Mouse (Mus musculus): ENCODE measurements at regions not wholly inside any gene's neighbourhood (a gene's known extent, or its start where the extent isn't known, plus 50 kb on each side); places are given as distances from the start of the nearest gene placed in this dataset.

DNA sequence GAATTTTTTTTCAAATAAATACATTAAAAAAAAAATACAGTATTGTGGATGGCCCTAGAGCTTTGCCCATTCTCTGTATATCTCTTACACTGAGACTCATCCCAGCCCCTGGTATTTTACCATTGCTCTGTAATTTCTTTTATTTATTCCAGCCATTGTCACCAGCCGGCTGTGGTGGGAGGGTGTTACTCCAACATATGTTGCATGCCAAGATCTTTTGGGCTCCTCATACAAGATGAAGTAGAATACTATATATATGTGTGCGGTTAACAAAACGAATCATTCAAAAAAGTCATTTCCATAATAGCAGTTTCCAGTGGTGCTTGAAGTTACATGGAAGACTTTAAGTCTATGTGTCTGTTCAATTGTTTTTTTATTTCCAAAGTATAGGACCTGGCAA lies 268.0 kb upstream of the Npvf start:
- no peak for DNase-seq (ENCODE audit: low spot score)

DNA sequence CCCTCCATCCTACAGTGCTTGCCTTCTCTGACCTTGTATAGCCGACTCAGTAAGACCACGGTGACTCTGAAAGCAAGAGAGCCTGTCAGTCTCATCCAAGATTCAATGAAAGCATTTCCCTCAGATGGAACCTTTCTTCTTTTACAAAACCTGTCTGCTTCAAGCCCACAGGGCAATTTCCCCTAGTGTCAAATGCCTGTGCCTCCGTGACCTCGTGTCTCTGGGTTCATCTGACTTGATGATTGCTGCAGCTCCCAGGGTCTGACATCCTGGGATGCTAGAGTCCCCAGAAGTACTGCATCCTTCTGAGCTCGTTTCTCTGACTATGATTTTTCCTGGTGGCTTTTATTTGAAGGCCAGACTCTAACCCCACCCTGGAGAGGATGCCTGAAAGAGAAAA lies 270.3 kb upstream of the Npvf start:
- DNase-seq (ENCODE audit: low spot score): no peak

DNA sequence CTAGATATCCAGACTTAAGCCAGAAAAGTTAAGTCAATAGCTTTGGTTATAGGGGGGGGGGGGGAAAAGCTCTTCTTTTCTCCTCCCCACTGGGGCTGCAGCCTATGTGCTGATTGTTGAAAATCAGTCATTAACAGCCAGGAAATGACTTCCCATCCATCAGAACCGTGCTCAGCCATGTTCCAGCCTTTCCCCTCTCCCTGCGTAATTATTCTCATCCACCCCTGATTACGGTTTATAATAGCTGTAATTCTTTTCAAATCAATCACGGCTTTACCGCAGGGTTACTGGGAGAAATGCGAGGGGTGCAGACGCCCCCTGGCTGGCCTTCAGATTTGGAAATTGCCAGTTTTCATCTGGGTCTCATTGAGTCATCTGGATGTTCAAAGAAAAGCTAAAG lies 270.8 kb upstream of the Npvf start:
- no peak for DNase-seq (ENCODE audit: low spot score)

DNA sequence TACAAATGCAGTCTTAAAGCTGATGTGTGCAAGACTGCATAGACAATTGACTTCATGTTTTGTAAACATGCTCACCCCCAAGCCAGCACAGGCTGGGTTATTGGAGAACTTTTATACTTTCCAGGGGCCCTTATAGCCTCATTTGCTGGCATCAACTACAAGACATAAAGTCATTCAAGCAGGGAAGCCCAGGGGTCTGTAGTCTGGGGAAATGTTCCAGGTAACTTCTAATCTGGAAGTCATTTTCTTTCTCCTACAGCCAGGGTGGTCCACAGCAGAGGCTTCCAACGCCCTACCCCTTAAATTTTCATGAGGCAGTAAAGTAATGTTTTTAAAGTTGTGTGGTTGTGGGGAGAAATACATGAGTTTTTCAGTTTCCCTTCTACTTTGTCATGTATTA lies 272.1 kb upstream of the Npvf start:
- no peak for DNase-seq (ENCODE audit: low spot score)

DNA sequence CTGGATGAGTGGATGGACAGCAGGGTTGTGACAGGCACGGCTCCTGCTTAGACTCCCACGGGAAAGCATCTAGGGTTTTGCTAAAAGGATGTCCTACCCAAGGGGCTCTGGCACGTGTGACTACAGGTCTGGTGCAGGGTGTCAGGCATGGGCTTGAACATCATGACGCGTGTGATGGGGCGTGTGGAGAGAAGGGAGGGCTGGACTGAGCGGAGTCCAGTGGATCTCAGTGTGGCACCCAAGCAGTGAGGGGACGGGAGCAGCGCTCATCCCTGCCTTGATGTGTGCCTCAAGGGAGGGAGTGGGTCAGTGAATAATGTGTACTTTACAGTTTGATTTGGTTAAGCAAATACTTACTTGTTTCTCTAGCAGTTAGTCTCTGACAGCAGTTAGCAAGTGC lies 275.3 kb upstream of the Npvf start:
- no peak for DNase-seq (ENCODE audit: low spot score)

DNA sequence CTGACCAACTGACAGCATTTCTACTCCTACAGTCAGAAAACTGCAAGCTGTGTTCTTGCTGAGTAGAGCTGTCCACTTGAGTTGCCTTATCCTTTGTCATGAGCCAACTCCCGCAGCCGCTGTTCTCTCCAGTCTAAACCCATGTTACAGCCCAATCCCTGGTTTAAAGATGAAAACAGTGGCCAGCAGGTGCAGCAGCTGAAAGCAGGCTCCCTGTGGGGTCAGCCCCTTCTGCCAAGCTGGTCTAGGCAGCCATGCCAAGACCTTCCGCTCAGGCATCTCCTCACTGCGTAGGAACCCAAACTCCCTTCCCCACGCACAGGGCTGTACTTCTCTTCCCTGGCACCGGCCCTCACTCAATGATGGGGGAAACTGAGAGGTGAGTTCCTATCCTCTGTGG lies 279.3 kb upstream of the Npvf start:
- DNase-seq (ENCODE audit: low spot score): no peak

DNA sequence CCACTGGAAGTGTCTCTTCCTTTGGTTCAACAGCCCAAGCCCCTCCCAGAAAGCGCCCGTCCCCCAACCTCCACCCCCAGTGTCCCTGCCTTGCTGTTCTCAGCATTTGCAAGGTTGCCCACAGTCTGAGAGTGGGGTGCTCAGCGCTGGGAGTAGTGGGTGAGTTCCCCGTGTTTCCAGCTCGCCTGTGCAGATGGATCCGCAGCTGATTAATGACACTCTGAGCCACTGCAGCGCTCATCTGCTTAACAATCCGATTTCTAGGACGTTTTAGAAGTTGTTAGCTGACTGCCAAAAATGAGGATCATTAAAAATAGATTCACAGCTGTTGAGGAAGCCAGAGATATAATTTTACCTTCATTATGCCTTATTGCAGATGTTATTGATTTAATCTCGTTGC lies 280.0 kb upstream of the Npvf start:
- no peak for DNase-seq (ENCODE audit: low spot score)

DNA sequence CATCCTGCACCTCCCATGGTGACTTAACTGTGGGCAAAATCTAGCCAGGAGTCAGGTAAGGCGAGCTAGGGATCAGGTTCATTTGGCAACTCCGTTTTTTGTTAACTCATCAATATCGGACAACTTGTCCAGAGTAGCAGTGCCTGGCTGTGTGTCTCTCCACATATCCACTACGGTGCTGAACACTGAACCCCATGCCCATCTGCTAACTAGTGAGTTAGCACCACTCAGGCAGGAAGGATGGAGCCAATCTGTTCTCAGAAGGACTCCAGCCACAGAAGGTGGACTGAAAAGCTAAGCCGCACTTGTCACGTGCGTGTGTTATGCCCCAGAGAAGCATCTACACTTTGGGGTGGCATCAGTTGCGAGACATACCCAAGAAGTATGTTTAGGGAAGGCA lies 282.1 kb upstream of the Npvf start:
- no peak for DNase-seq (ENCODE audit: low spot score)

DNA sequence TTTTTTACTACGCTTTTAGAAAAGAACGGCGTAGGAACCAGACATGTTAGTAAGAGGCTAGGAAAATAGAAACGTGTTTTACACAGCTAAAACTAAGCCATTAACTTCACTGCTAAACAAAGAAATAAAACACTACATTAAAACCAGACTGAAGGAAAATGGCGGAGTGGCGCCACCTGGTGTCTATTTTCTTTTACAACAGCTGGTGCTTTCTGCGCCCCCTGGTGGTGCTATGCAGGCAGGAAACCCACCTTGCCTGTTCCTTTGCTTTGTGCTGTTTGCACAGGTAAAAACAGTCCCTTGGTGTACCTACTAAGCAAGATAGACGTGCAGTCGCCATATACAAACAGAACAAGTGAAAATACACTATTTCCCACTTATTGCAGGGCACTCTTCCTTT lies 282.9 kb upstream of the Npvf start:
- peak; percentile 67 for DNase-seq (ENCODE audit: low spot score)

DNA sequence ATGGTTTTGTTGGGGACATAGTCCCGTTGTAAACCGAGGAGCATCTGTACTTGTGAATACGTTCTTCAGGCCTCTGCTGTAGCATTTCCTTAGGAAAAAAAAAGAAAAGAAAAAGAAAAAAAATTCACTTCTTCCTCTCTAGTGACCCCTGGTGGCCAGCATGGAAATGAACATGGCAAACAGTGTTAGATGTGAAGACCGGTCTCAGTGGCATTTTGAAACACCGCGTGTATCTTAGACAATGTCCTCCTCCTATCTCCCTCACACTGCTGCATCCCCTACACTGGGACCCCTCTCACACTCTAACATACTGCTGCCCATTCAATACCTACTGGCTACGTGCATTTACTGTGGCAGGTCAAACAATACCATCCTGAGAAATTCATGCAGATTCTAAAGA lies 284.6 kb upstream of the Npvf start:
- DNase-seq (ENCODE audit: low spot score): no peak

DNA sequence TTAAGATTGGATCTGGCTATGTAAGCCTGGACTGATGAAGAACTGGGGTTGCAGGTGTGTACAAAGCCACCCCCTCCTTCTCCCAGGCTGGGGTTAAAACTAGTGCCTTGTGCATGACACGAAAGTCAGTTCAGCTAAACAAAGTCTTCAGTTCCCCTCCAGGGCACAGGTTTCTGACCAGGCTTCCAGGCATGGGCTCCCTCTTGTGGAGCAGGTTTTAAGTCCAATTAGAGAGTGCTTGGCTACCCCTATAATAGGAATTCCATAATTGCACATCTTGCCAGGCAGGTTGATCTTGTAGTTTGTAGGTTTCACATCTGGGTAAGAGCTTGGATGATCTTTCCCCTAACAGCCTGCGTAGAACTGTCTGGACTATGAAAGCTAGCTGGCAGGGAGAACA lies 285.2 kb upstream of the Npvf start:
- no peak for DNase-seq (ENCODE audit: low spot score)

DNA sequence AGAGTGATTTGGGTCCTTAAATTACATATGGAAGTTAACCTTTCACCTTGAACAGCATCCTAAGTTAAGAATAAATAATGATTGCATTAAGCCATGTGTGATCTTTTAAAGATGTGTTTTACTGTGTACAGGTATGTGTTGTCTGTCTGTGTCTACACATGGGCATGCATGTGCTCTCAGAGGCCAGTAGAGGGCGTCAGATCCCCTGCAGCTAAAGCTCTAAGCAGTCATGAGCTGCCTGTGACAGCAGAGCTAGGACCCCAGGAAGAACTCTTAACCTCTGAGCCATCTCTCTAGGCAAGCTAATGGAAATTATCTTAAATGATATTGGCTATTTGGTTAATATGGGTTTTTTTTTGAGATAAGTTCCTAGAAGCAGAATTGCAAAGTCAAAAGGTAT lies 285.9 kb upstream of the Npvf start:
- no peak for DNase-seq (ENCODE audit: low spot score)

DNA sequence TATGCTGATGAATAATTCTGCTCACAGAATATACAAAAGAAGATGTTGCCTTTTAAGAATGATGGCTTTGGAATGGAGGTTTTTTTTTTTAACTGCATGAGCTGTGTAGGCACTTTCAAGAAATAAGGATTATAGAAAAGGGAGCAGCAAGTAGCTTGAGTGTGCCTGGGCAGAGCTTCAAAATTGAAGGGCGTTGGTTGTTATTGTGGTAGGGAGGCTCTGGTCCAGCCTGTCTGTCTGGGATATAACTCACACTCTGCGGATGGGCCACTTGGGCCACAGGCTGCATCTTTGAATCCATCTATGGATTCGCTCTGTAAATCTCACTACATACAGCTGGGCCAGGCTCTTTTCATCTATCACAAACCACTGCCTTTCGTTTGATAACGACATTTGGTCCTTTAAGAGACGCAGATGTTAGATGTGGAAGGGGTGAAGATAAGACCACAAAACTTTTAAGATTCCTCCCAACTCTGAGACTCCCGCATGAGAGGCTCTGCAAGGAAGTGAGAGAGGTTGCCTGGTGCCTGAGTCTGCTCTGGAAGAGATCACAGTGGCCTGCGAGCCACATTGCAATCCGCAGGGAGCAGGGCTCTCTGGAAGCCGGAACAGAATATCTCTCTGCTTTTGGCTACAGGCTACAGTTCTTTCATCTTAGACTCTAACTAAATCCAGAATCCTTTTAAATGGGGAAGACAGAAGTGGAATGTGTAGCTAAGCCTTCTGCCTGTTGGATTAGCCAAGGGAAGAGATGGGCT lies 286.6 kb upstream of the Npvf start:
- no peak for DNase-seq (ENCODE audit: low spot score)

DNA sequence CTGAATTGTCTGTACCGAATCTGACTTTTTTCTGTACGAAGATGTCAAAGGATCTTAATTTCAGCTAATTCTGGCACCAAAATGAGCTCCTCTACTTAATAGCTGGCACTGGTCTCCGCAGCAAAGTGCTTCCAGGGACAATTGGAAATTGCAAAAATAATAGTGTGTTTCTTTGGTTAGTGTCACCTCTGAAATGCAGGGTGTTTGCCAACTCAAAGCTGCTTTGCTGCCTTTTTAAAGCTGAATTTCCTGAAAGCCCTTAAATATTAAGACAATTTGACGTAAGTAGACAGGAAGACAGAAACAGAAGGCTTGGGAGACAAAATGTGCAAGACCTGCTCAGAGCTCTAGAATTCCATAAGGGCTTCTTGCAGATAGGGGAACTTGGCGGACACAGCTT lies 288.5 kb upstream of the Npvf start:
- no peak for DNase-seq (ENCODE audit: low spot score)

DNA sequence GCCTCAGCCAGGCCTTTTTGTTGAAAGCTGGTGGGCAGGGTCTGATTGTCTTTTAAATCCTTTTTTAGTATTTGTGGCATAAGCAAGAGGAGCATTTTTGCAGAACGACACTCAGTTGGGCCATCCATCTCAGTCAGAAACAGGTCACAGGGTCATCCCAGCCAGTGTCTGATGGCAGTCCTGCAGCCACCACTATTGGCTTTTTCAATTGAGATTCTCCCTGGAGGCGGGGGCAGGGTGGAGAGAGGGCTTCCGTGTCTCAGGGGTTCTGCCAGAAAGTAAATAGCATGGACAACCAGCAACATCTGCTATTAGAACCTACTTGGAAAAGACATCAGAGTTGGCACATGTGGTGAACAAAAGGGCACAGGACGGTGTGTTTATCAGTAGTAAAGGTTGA lies 293.8 kb upstream of the Npvf start:
- no peak for DNase-seq (ENCODE audit: low spot score)

DNA sequence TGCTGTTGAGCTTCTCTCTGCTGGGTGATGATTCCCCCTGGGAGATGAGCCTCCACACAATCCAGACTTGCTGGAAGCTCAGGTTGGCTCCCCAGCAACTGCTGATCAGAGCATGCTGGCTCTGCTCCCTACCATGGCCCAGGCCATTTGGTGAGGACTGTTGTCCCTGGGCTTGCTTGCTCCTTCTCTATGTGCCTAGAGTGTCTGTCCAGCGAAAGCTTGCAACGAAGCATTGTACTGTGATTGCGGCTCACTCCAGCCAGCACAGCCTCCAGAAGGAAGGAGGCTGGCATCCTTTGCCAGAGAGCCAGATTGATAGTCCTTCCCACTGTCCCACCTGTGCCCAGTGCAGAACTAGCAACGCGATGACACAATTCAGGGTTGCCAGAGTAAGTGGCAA lies 295.1 kb upstream of the Npvf start:
- no peak for DNase-seq (ENCODE audit: low spot score)

DNA sequence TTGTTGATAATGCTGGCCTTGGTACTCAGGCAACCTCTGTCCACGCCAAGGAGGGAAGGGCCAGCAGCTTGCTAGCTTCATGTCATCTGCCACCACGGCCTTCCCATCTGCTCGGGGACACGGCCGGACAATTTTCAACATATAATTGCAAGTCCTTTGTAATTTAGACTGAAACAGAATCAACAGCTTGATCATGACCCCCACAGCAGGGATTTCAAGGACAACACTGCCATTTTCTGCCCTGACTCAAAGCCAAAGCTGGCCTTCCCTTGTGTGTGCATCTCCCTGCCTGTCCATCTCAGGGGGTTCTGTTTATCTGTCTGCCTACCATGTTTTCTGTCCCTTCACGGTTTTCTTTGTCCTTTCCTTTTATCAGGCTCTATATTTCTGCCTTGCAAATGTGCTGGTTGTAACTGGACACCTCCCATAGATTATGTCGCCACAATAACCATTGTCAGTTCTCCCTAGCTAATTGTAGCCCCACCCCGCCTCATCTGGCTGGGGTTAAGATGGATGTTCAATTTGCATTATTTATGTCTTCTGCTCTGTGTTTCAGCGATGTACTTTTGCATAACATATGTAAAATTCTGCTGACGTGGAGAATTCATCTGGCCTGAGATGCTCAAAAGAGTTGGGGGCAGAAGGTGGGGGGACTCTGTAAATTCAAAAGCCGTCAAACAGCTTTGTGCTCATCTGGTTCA lies 295.8 kb upstream of the Npvf start:
- DNase-seq (ENCODE audit: low spot score): no peak

DNA sequence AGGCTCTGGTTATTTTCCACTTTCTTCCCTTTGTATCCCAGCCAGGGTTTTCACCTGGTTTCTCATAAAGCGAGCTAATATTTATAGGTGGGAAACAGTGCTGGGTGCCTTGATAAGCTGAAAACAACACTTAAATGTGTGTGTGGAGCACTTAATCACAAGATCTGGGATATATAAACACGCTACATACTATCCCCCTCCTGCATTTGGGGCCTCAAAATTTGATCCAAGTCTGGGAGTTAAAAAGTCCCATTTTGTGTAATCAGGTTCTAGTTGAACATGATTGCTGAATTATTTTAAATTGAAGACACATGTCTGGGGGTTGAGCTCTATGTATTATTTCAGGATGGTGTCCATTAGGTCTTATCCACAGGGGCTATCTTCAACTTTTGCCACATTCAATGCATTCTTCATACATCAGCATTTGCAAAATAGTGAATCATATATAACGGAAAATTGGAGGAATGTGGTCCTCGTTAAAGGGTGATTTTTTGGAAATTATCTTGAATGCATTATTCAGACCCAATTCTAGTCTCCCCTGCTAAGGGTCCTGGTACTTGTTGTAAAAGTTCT lies 303.2 kb upstream of the Npvf start:
- DNase-seq (ENCODE audit: low spot score): no peak

DNA sequence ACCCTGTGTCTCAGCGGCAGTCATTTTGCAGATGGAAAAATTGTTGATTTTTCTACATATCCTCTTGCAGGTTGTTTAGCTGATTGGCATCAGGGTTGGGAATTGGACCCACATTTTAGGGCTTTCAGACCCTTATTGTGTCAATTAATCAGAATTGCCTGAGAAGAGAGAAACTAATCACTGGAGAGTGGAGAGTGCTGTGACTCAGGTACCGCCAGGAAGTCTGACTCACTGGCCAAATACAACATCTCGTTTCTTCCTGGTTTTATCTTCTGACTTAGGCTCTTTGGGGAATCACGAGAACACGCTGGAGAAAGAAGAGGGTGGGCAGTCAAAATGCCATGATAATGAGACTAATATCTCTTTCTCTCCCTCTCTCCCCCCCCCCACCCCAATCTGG lies 306.1 kb upstream of the Npvf start:
- DNase-seq (ENCODE audit: low spot score): no peak

DNA sequence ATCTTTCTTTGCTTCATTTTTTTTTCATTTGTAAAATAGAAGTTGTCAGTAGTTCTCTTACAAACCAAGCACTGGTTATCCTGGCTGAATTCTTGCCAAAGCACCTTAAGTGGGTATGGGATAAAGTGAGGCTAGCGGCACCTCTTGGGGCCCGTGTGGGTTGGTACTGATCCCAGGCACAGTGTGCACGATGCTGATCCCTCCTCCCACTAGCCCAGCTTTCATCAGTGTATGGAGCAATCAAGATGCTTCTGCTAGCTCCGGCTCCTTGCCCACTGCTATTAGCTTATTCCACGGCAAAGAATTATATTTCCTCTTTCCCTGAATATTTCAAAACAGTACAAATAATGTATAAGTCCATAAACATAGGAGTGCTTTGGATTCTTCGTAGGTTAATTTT lies 307.4 kb upstream of the Npvf start:
- no peak for DNase-seq (ENCODE audit: low spot score)

DNA sequence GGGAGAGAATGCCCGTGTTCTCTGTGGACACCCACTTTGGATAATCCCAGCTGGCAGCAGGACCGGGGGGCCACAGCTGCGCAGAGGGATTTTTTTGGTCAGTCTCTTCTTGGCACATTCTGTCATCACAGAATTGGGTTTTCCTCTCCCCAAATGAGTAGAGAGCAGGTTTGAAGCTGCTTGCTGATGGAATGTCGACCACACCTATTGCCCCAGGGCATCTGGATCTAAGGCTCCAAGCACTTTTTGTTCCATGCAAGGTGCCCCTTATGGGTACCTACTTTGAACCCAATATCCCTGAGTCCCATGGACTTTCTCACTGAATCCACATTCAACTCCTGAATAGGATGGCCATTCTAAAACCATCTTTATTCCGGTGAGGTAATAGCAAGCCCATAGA lies 314.3 kb upstream of the Npvf start:
- DNase-seq (ENCODE audit: low spot score): no peak

DNA sequence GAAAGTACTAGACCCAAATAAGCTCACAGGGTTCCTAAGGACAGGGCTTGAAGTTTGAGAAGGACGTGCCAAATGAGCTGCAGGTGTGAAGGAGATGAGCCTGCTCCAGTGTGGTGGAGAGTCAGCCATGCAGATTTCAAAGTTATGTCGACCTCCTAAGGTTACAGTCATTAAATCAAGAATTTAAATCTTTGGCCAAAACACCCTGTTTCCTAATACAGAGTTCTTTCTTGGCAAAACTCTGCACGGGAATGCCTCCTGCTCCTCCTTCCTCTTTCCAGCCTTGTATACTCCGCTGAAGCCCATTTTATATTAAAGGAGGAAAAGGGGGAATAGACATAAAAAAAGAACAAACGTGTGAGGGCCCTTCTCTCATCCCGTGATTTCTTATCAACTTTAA lies 315.1 kb upstream of the Npvf start:
- no peak for DNase-seq (ENCODE audit: low spot score)

DNA sequence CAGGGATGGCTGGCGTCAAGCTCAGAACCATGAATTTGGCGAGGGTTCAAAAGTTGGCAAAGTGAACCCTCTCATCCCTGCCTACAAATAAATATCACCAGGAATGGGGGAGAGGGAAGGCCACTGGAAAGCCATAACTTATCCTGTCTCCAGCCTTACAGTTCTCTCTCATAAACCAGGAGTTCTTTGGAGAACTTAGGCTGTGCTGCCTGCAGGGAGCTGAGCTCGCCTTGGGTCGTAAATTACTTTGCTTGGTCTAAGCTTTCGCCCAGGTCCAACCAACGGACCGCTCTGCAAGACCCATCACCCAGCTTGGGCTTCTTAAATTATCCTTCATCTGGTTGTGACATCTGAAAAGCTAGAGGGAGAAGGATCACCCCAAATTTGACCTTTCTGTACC lies 315.8 kb upstream of the Npvf start:
- no peak for DNase-seq (ENCODE audit: low spot score)

DNA sequence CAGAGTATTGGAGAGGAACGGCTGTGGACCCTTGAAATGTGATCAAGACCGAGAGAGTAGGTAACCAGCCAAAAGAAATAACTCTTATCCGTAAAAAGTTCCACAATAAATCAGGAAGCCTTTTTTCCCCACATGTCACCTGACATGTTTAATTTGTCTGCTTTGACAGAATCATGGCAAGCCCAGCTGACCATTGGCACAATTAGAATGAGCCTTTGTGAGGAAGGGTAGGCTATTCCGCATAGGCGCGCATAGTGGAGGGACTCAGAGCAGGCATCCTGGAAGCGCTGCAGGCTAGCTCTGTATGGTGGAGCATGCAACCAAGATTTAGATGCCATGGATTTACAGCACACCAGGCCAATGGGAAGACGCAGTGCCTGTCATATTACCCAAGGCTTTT lies 316.5 kb upstream of the Npvf start:
- DNase-seq (ENCODE audit: low spot score): no peak
